Mouse (Mus musculus): ENCODE measurements at regions not wholly inside any gene's neighbourhood (a gene's known extent, or its start where the extent isn't known, plus 50 kb on each side); places are given as distances from the start of the nearest gene placed in this dataset.
"Not testable (repeated sequence)": the region's sequence is repeated elsewhere in the genome, so short reads cannot be mapped to it uniquely, and the experiment has no call there.

- not testable (repeated sequence) for H3K4me3 ChIP-seq (ENCODE audit: low read depth, low read length); H3K4me2 ChIP-seq (replicated peaks; ENCODE audit: low read depth); H3K27ac ChIP-seq (ENCODE audit: low read depth, low read length); H3K9me3 ChIP-seq (ENCODE audit: control insufficient read depth); H3K9ac ChIP-seq (ENCODE audit: low read depth, low read length); H3K36me3 ChIP-seq (ENCODE audit: control insufficient read depth, insufficient read depth); H3K4me1 ChIP-seq (replicated peaks; ENCODE audit: control insufficient read depth, insufficient read depth, low read length); H3K27me3 ChIP-seq (replicated peaks; ENCODE audit: control insufficient read depth, insufficient read depth, low read length); ATAC-seq
- no CpG with 5 or more reads among the region's 1 CpGs for WGBS
These were observed 119.2 kb upstream of the Gm21119 start for GRCm38 (mm10) chr8:20495542-20495941.

- H3K9me3 ChIP-seq (ENCODE audit: control insufficient read depth); H3K36me3 ChIP-seq (ENCODE audit: control insufficient read depth, insufficient read depth); ATAC-seq; H3K9ac ChIP-seq (ENCODE audit: low read depth, low read length); H3K4me1 ChIP-seq (replicated peaks; ENCODE audit: control insufficient read depth, insufficient read depth, low read length); H3K27ac ChIP-seq (ENCODE audit: low read depth, low read length); H3K4me2 ChIP-seq (replicated peaks; ENCODE audit: low read depth); H3K4me3 ChIP-seq (ENCODE audit: low read depth, low read length); H3K27me3 ChIP-seq (replicated peaks; ENCODE audit: control insufficient read depth, insufficient read depth, low read length): not testable (repeated sequence)
- WGBS, result 71% methylated on average over 1 of the region's 1 CpGs
These were observed 100.8 kb upstream of the Gm21119 start for GRCm38 (mm10) chr8:20513920-20514319.

- 68% methylated on average over 2 of the region's 3 CpGs for WGBS
These were observed 98.3 kb upstream of the Gm21119 start for GRCm38 (mm10) chr8:20516324-20516830.

GRCm38 (mm10) chr8:20517551-20517950 is 97.2 kb upstream of the Gm21119 start:
- 32% methylated on average over 1 of the region's 1 CpGs for WGBS
- H3K36me3 ChIP-seq (ENCODE audit: control insufficient read depth, insufficient read depth); H3K4me2 ChIP-seq (replicated peaks; ENCODE audit: low read depth); H3K27me3 ChIP-seq (replicated peaks; ENCODE audit: control insufficient read depth, insufficient read depth, low read length); H3K4me3 ChIP-seq (ENCODE audit: low read depth, low read length); H3K27ac ChIP-seq (ENCODE audit: low read depth, low read length); H3K4me1 ChIP-seq (replicated peaks; ENCODE audit: control insufficient read depth, insufficient read depth, low read length); H3K9ac ChIP-seq (ENCODE audit: low read depth, low read length); H3K9me3 ChIP-seq (ENCODE audit: control insufficient read depth); ATAC-seq: not testable (repeated sequence)

More at GRCm38 (mm10) chr8:20516324-20516830, 98.3 kb upstream of the Gm21119 start:
- not testable (repeated sequence) for H3K27me3 ChIP-seq (replicated peaks; ENCODE audit: control insufficient read depth, insufficient read depth, low read length); H3K9me3 ChIP-seq (ENCODE audit: control insufficient read depth); H3K9ac ChIP-seq (ENCODE audit: low read depth, low read length); H3K4me3 ChIP-seq (ENCODE audit: low read depth, low read length); H3K36me3 ChIP-seq (ENCODE audit: control insufficient read depth, insufficient read depth); H3K4me1 ChIP-seq (replicated peaks; ENCODE audit: control insufficient read depth, insufficient read depth, low read length); H3K4me2 ChIP-seq (replicated peaks; ENCODE audit: low read depth); H3K27ac ChIP-seq (ENCODE audit: low read depth, low read length); ATAC-seq

- not testable (repeated sequence) for H3K36me3 ChIP-seq (ENCODE audit: control insufficient read depth, insufficient read depth); H3K9ac ChIP-seq (ENCODE audit: low read depth, low read length); H3K9me3 ChIP-seq (ENCODE audit: control insufficient read depth); ATAC-seq; H3K4me1 ChIP-seq (replicated peaks; ENCODE audit: control insufficient read depth, insufficient read depth, low read length); H3K27me3 ChIP-seq (replicated peaks; ENCODE audit: control insufficient read depth, insufficient read depth, low read length); H3K4me3 ChIP-seq (ENCODE audit: low read depth, low read length); H3K27ac ChIP-seq (ENCODE audit: low read depth, low read length); H3K4me2 ChIP-seq (replicated peaks; ENCODE audit: low read depth)
These were observed 90.2 kb upstream of the Gm21119 start for GRCm38 (mm10) chr8:20524539-20524938.

GRCm38 (mm10) chr8:20529048-20529447 is 85.7 kb upstream of the Gm21119 start:
- H3K36me3 ChIP-seq (ENCODE audit: control insufficient read depth, insufficient read depth); H3K9me3 ChIP-seq (ENCODE audit: control insufficient read depth); H3K4me1 ChIP-seq (replicated peaks; ENCODE audit: control insufficient read depth, insufficient read depth, low read length); H3K27ac ChIP-seq (ENCODE audit: low read depth, low read length); H3K4me2 ChIP-seq (replicated peaks; ENCODE audit: low read depth); H3K9ac ChIP-seq (ENCODE audit: low read depth, low read length); H3K27me3 ChIP-seq (replicated peaks; ENCODE audit: control insufficient read depth, insufficient read depth, low read length); ATAC-seq; H3K4me3 ChIP-seq (ENCODE audit: low read depth, low read length): not testable (repeated sequence)
- WGBS, result no CpG with 5 or more reads among the region's 1 CpGs

- ATAC-seq; H3K9me3 ChIP-seq (ENCODE audit: control insufficient read depth); H3K27ac ChIP-seq (ENCODE audit: low read depth, low read length); H3K4me3 ChIP-seq (ENCODE audit: low read depth, low read length); H3K4me2 ChIP-seq (replicated peaks; ENCODE audit: low read depth); H3K9ac ChIP-seq (ENCODE audit: low read depth, low read length); H3K27me3 ChIP-seq (replicated peaks; ENCODE audit: control insufficient read depth, insufficient read depth, low read length); H3K36me3 ChIP-seq (ENCODE audit: control insufficient read depth, insufficient read depth); H3K4me1 ChIP-seq (replicated peaks; ENCODE audit: control insufficient read depth, insufficient read depth, low read length): not testable (repeated sequence)
- 90% methylated on average over 4 of the region's 4 CpGs for WGBS
These were observed 75.7 kb upstream of the Gm21119 start for GRCm38 (mm10) chr8:20539031-20539430.

GRCm38 (mm10) chr8:20544084-20544483 is 70.6 kb upstream of the Gm21119 start:
- not testable (repeated sequence) for H3K4me3 ChIP-seq (ENCODE audit: low read depth, low read length); H3K27ac ChIP-seq (ENCODE audit: low read depth, low read length); H3K4me2 ChIP-seq (replicated peaks; ENCODE audit: low read depth); H3K27me3 ChIP-seq (replicated peaks; ENCODE audit: control insufficient read depth, insufficient read depth, low read length); H3K9ac ChIP-seq (ENCODE audit: low read depth, low read length); ATAC-seq; H3K9me3 ChIP-seq (ENCODE audit: control insufficient read depth); H3K36me3 ChIP-seq (ENCODE audit: control insufficient read depth, insufficient read depth); H3K4me1 ChIP-seq (replicated peaks; ENCODE audit: control insufficient read depth, insufficient read depth, low read length)
- WGBS, result 80% methylated on average over 2 of the region's 2 CpGs

- H3K4me3 ChIP-seq (ENCODE audit: low read depth, low read length); H3K27me3 ChIP-seq (replicated peaks; ENCODE audit: control insufficient read depth, insufficient read depth, low read length); H3K9me3 ChIP-seq (ENCODE audit: control insufficient read depth); H3K4me1 ChIP-seq (replicated peaks; ENCODE audit: control insufficient read depth, insufficient read depth, low read length); ATAC-seq; H3K27ac ChIP-seq (ENCODE audit: low read depth, low read length); H3K36me3 ChIP-seq (ENCODE audit: control insufficient read depth, insufficient read depth); H3K9ac ChIP-seq (ENCODE audit: low read depth, low read length); H3K4me2 ChIP-seq (replicated peaks; ENCODE audit: low read depth): not testable (repeated sequence)
- no CpG with 5 or more reads among the region's 2 CpGs for WGBS
These were observed 69.4 kb upstream of the Gm21119 start for GRCm38 (mm10) chr8:20545347-20545746.

- H3K9me3 ChIP-seq (ENCODE audit: control insufficient read depth); H3K36me3 ChIP-seq (ENCODE audit: control insufficient read depth, insufficient read depth); H3K4me2 ChIP-seq (replicated peaks; ENCODE audit: low read depth); H3K9ac ChIP-seq (ENCODE audit: low read depth, low read length); H3K27me3 ChIP-seq (replicated peaks; ENCODE audit: control insufficient read depth, insufficient read depth, low read length); H3K4me3 ChIP-seq (ENCODE audit: low read depth, low read length); H3K4me1 ChIP-seq (replicated peaks; ENCODE audit: control insufficient read depth, insufficient read depth, low read length); H3K27ac ChIP-seq (ENCODE audit: low read depth, low read length); ATAC-seq: not testable (repeated sequence)
- no CpG with 5 or more reads among the region's 3 CpGs for WGBS
These were observed 68.3 kb upstream of the Gm21119 start for GRCm38 (mm10) chr8:20546401-20546800.

Measured in intestine, postnatal 0 days (tissue).